Mouse (Mus musculus): ENCODE measurements at regions not wholly inside any gene's neighbourhood (a gene's known extent, or its start where the extent isn't known, plus 50 kb on each side); places are given as distances from the start of the nearest gene placed in this dataset.
"Not testable (repeated sequence)": the region's sequence is repeated elsewhere in the genome, so short reads cannot be mapped to it uniquely, and the experiment has no call there.

DNA sequence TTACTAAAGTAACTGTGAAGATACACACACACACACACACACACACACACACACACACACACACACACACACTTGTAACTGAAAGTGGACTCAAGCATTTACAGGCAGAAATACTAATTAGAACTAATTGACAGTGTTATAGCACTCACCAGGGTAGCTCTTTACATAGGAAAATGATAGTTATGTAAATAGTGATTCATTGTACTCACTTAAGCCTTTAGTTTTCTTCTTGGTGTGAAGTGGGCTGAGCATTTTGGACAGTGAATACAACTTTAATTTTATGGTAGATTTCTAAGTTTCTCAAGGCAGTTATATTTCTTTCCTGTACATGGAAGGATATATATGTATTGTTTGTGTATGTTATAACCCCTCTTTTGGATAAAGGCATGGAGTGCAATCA lies 704.5 kb upstream of the Nr2f1 start:
- DNase-seq (ENCODE audit: low spot score in 2 of 2), result no peak

DNA sequence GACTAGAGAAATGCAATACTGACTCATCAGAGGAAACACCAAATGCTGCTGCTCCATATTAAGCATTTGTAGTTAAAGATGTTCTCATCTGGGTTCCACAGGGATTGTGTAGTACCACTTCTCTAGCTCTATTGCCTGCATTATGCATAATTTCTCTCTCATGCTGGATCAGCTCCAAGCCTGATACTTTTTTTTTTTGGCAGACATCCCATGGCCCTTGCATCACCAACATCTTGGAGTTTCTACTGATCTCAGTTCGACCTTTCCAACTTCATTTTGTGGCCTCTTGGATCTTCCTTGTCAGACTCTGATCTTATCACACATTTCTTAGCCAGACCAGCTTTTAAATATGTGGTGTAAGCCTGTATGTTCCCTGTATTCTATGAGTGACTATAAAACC lies 701.1 kb upstream of the Nr2f1 start:
- DNase-seq (ENCODE audit: low spot score in 2 of 2), result peak; percentile 4

- no peak for DNase-seq (ENCODE audit: low spot score in 2 of 2)
These were observed 692.7 kb upstream of the Nr2f1 start for GRCm38 (mm10) chr13:78892252-78892651.

DNA sequence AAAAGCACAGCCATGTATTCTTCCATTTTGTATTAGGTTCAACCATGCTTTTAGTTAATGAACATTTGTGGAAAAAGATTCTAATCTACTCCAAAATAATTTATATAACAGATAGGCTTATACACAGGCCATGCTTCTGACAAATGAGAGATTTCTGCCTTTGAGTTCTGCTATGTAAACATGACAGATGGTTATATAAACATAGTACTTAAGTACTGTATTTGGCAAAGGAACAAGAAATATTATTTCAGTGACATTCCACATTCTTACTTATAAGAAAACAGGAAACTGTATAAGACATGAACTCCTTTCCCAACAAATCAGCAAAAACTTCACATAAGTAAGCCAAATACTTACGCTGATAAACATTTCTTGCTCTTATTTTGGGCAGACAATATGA lies 683.5 kb upstream of the Nr2f1 start:
- DNase-seq (ENCODE audit: low spot score in 2 of 2), result no peak

DNA sequence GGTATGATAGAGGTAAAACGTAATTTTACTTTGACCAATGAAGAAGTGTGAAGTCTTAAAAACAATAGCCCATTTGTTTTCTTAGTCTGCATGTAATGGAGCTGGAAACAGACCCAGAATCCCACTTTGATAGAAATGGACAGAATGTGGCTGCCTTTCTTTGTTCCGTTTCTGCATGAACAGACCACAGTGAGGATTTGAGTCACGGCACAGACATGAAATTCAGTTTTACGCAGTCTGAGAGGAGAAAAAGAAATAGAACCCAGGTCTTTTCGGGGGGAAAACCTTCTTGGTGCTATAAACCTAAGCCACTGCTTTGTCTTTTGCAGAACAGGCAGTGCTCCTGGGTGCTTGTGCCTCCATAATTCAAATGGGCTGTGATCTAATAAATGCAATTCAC lies 673.0 kb upstream of the Nr2f1 start:
- DNase-seq (ENCODE audit: low spot score in 2 of 2), result no peak

DNA sequence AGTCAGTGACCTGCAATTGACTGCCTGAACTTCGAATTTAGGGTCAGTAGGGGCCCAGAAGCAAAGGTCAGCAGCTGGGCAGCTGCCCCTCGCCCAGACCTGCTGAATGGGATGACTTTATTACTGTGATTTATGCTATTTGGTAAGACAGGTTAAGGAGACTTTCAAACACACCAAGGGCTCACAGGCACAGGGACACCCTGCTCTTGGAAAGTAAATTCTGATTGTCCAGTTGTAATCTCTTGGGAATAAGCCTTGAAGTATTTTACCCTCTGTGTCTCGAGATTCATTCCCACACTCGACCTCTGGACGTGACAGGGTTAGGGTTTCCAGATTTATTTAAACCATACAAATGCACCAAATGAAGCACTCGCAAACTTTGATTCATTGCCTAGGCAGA lies 672.4 kb upstream of the Nr2f1 start:
- DNase-seq (ENCODE audit: low spot score in 2 of 2), result no peak

DNA sequence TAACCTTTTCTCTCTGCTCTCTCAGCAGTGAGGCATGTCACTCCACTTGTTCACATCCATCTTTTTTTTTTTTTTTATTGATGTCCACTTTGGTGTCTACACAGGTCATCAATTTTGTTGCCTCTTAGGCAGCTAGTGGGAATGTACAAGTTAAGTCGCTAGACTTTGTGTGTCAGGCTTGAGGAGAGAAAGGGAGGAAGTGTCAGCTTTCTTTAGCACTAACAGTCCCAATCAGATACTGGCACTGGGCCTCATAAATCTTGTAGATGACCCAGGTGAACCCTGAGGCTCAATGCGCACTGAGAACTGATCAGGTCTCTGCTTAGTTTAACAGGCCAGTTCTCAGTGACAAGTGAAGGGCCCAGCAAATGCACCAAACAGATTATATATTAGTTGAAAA lies 671.7 kb upstream of the Nr2f1 start:
- no peak for DNase-seq (ENCODE audit: low spot score in 2 of 2)

DNA sequence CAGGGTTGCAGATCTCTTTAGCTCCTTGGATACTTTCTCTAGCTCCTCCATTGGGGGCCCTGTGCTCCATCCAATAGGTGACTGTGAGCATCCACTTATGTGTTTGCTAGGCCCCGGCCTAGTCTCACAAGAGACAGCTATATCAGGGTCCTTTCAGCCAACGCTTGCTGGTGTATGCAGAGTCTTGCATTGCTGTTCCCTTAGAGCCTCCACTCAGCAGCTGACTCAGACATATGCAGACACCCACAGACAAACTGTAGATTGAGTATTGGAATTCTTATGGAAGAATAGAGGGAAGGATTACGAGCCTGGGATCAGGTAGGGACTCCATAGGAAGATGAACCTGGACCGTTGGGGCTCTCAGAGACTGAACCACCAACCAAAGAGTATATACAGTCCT lies 624.8 kb upstream of the Nr2f1 start:
- DNase-seq (ENCODE audit: low spot score in 2 of 2), result not testable (repeated sequence)

DNA sequence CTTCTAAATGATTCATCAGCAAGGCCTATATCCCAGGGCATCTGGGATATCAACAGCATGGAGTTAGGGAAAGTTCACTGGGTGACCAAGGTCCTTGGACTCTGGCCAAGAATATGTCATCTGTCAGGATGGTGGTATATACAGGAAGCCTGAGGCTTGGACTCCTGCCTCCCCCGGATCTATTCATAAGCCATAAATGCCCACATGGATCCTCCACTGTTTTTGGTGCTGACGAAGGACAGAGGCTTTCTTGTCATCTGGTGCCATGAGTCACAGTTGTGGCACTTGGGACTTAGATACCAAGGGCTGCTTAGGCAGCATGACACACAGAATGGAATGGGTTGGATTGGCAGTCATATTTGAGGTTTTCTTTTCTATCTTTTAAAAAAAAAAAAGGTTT lies 610.1 kb upstream of the Nr2f1 start:
- DNase-seq (ENCODE audit: low spot score in 2 of 2), result peak in 1 of 2 experiments; percentile 9

DNA sequence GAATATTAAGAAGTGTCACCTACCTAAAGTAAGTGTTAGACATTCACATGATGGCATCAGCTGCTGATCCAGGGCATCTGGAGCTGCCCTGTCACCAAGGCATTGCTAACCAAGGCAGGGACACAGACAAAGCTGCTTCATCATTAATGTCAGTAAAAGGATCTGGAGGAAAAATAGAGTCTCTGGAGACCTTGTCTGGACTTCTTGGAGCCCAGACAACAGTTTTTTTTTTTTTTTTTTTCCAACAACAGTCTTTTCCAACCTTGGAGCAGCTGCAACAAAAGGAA lies 603.2 kb upstream of the Nr2f1 start:
- DNase-seq (ENCODE audit: low spot score in 2 of 2), result no peak

- no peak for DNase-seq (ENCODE audit: low spot score in 2 of 2)
These were observed 602.7 kb upstream of the Nr2f1 start for GRCm38 (mm10) chr13:78802011-78802837.

GRCm38 (mm10) chr13:78799641-78800040 lies 600.1 kb upstream of the Nr2f1 start:
- DNase-seq (ENCODE audit: low spot score in 2 of 2), result no peak

GRCm38 (mm10) chr13:78795228-78795627 lies 595.7 kb upstream of the Nr2f1 start:
- no peak for DNase-seq (ENCODE audit: low spot score in 2 of 2)

DNA sequence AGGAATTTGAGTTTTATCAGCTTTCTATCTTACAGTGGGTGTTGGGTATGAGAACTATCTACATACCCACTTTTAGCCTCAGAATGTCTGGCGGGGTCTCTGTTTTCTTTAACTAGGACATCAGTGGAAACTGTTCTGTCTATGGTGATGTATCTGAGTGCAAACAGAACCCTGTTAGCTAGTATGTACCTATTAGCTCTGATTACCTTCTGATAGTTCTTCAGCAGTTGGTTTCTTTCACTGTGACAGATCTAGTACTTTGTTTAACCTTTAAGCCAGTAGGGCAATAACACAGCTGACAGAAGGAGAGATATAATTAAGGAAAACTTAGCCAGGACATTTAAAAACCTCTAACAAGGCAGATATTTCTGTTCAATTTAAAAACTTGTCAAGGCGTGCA lies 584.7 kb upstream of the Nr2f1 start:
- DNase-seq (ENCODE audit: low spot score in 2 of 2), result no peak

- no peak for DNase-seq (ENCODE audit: low spot score in 2 of 2)
These were observed 584.2 kb upstream of the Nr2f1 start for GRCm38 (mm10) chr13:78783591-78784240.
